Mouse (Mus musculus): ENCODE results near the gene Ablim2. TPM values are rescaled to one million over a fixed set of nuclear protein-coding genes. Genes with fewer than 3 reads are reported as not detected.

Ablim2 gene
- total RNA-seq, 2 experiments from 2014 or later: 6.0 to 7.3 TPM

DNA sequence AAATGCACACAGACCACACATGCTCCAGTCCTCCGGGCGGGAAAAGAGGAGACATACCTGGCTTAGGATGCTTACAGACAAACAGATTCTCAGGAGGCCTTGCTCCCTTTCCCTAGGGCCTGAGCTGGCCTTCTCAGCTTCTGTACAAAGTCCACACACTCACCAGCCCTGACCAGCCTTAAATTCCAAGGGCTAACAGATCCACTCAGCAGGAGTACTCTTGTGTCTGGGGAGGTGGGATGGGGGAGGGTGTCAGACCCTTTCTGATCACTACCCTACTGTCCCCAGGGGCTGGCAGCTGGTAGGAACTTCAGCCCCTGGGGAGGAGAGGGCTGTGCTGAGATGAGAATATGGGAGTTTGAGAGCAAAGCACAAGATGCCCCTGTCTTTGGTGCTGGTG, 18.7 kb upstream of the Ablim2 start:
- no peak for DNase-seq (ENCODE audit: low spot score in 2 of 2)

GRCm38 (mm10) chr5:35739536-35740278, 18.0 kb upstream of the Ablim2 start, which contains the start of gene Sh3tc1:
Sh3tc1 (minus strand) TSS chr5:35739987.
- peak in 1 of 2 experiments; percentile 35 for DNase-seq (ENCODE audit: low spot score in 2 of 2)

DNA sequence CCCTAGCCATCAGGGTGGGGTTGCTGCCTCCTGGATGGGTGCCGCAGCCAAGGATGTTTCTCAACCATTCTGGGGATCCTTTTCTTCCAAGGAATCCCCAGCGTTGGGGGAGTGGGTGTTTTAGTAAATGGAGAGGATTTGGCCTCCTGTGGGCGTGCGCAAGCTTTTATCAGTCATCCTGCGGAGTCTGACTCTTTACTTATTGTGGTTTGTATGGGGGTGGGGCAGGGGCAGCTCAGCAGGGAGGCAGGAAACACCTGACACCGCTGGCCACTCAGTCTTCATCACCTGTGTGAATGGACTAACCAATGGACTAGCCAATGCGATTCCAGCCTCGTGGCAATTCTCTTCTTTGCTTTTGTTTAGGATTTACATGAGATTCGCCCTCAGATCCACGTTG, 17.0 kb upstream of the Ablim2 start:
- DNase-seq (ENCODE audit: low spot score in 2 of 2): no peak

- DNase-seq (ENCODE audit: low spot score in 2 of 2): no peak
Observed at GRCm38 (mm10) chr5:35741225-35741820, 16.4 kb upstream of the Ablim2 start.

- peak in 1 of 2 experiments; percentile 39 for DNase-seq (ENCODE audit: low spot score in 2 of 2)
Observed at GRCm38 (mm10) chr5:35743238-35743951, 14.3 kb upstream of the Ablim2 start.

DNA sequence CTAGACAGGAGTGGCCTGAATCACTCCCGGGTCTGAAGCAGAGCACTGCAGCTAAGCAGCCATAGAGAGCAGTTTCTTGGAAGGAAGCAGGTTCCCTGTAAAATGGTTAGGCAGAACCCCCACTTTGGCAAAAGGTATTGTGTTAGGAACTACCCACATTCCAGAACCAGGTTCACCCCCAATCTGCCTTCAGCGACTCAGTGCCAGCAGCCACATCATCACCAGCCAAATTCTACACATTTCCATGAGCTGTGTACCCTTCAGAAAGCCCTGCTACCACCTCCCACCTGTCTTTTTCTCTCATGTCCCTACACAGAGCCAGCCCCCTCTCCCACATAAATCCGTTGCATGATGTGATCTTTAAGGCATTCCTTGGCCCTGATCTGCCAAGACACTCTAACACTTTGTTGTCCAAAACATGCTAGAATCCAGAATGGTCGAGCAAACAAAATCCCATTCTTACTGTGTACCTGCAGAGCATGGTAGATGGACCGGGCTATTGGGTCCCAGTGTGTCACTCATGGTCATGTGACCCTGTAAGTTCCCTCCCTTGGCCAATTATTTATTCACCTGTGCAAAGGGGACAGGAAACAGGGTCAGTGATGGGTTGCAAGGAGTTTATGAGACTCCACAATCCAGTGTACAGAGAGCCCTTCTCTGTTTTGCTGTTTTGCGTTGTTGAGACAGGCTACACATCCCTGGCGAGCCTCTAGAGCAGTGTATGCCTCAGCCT, 13.5 kb upstream of the Ablim2 start:
- DNase-seq (ENCODE audit: low spot score in 2 of 2): no peak

- DNase-seq (ENCODE audit: low spot score in 2 of 2): no peak
Observed at GRCm38 (mm10) chr5:35745406-35745805, 12.3 kb upstream of the Ablim2 start.

- peak in 1 of 2 experiments; percentile 56 for DNase-seq (ENCODE audit: low spot score in 2 of 2)
Observed at GRCm38 (mm10) chr5:35746910-35747309, 10.8 kb upstream of the Ablim2 start.

DNA sequence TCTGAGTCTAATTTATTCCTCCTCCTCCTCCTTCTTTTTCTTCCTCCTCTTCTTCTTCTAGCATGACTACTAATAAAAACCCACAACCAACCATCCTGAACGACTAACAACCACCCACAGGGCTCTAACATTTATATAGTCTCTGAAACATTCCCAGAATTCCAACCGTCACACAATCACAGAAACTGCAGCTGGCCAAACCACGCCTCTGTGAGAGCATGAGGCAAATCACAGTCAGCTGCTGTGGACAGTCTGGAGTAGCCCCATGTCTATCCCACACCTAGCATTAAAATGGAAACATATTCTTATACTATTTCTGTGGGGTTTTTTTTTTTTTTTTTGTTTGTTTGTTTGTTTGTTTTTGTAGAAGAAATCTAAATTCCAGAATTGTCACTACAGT, 8.3 kb upstream of the Ablim2 start:
- DNase-seq (ENCODE audit: low spot score in 2 of 2): no peak

DNA sequence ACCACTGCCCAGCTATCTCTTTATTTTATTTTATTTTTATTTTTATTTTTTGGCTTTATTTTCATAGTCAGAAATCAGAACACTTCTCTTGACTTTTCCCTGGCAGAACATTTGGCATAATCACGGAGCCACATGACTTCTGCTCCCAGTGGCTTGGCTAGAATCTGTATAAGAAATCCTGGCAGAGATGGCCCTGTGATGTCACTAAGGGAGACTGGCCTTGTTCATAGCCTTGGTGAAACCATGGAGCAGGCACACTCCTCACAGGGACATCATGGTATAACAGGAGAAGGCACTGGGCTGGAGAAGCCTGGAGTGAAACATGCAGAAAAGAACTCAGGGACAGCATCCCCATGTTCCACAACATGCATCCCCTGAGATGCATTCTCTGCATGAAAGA, 7.7 kb upstream of the Ablim2 start:
- no peak for DNase-seq (ENCODE audit: low spot score in 2 of 2)

DNA sequence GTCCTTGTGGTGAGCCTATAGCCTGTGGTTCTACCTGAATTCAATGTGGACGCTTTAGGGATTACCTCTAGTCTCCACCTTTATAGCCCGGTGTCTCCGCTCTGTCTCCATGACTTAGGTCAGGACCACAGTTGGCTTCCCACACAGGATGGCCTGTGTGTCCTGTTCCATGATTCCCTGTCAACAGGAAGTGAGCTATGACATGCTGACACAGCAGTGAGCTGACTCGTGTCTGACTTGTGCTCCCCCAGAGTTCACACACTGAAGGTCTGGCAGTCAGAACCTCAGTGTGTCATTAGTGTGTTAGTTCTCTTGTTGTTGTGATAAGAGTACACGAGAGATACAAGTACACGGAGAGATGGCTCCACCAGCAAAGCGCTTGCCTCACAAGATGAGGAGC, 6.7 kb upstream of the Ablim2 start:
- DNase-seq (ENCODE audit: low spot score in 2 of 2): no peak

- DNase-seq (ENCODE audit: low spot score in 2 of 2): peak in 1 of 2 experiments; percentile 29
Observed at GRCm38 (mm10) chr5:35755131-35755733, 2.4 kb upstream of the Ablim2 start.

DNA sequence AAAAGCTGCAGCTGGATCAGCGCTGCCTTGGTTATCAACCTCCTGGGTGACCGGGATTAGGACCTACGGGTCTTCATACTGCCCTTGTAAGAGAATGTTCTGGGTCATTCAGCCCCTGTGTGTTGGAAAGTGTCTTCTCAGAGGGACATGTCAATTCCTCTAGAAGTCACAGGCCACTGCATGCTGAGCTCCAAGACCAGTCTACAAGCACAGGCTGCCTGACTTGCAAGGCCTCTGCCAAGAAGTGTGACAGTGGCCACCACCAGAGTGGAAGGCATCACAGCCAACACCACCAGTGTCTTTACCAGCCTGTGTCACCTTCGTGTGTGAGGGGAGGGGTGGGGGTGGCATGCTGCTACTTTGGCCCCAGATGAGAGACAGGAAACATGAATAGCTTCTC, 1.7 kb upstream of the Ablim2 start:
- no peak for DNase-seq (ENCODE audit: low spot score in 2 of 2)

GRCm38 (mm10) chr5:35756997-35757638, 562 bp upstream of the Ablim2 start:
- DNase-seq (ENCODE audit: low spot score in 2 of 2): no peak

- no peak for DNase-seq (ENCODE audit: low spot score in 2 of 2)
Observed at GRCm38 (mm10) chr5:35758081-35759053, 687 bp downstream of the Ablim2 start.

GRCm38 (mm10) chr5:35761323-35761722, 3.6 kb downstream of the Ablim2 start:
- DNase-seq (ENCODE audit: low spot score in 2 of 2): no peak

GRCm38 (mm10) chr5:35762388-35762787, 4.7 kb downstream of the Ablim2 start:
- peak in 1 of 2 experiments; percentile 24 for DNase-seq (ENCODE audit: low spot score in 2 of 2)

- no peak for DNase-seq (ENCODE audit: low spot score in 2 of 2)
Observed at GRCm38 (mm10) chr5:35762850-35763249, 5.2 kb downstream of the Ablim2 start.

DNA sequence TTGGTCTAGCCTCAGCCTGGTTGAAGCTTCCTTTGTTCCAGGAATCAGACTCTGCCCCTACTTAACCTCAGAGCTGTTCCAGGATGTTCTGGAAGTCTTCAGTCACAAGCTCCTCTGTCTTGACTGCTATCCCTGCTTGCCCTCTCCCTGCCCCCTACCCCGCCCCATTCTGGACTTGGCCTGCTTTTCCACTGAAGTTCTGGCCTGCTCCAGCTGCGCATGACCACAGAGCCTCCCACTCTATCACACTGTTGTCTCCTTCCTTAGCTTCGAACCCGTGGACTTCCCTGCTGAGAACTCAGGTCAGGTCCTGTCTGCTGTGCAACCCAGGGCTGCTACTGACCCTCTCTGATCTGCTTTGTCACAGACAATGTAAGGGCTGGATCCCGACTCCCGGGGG, 8.2 kb downstream of the Ablim2 start:
- DNase-seq (ENCODE audit: low spot score in 2 of 2): no peak
